Mouse (Mus musculus) spleen, adult 2 months (tissue): ENCODE results near the gene Srsf2. TPM values are rescaled to one million over a fixed set of nuclear protein-coding genes. Genes with fewer than 3 reads are reported as not detected.

Source experiments
- DNase-seq, 2 experiments: peaks; one replicate each; pipeline versions ENCODE4 v3.0.0 to v3.0.0-alpha.2; 2012 to 2021; ENCODE audit warnings: low spot score in 2 of 2, low read depth in 1 of 2
- H3K27ac ChIP-seq: fragments of 200-500 bp; 2 replicates; pipeline ENCODE4 v1.5.1; 2012; ENCODE audit warnings: low read length, inconsistent platforms; ENCODE audit not compliant: insufficient read depth
- H3K27me3 ChIP-seq: fragments of 200-500 bp; 2 replicates; pipeline ENCODE4 v1.6.1; 2012; ENCODE audit warnings: mild to moderate bottlenecking, moderate library complexity, low read length, inconsistent platforms; ENCODE audit not compliant: control insufficient read depth, insufficient read depth
- H3K36me3 ChIP-seq: fragments of 200-500 bp; 2 replicates; pipeline ENCODE4 v1.6.1; 2012; ENCODE audit warnings: mild to moderate bottlenecking, low read length, inconsistent platforms; ENCODE audit not compliant: control insufficient read depth, insufficient read depth
- H3K4me1 ChIP-seq: fragments of 200-500 bp; 2 replicates; pipeline ENCODE4 v1.6.1; 2011; ENCODE audit warnings: inconsistent platforms; ENCODE audit not compliant: control insufficient read depth, insufficient read depth, insufficient read length
- H3K4me3 ChIP-seq: fragments of 200-500 bp; 2 replicates; pipeline ENCODE4 v1.5.1; 2011; ENCODE audit warnings: mild to moderate bottlenecking, inconsistent platforms; ENCODE audit not compliant: insufficient read depth, insufficient read length; ENCODE audit errors: extremely low read depth
- CTCF ChIP-seq: fragments of 200-500 bp; IDR thresholded peaks from 2 replicates; pipeline ENCODE4 v1.5.1; 2011; ENCODE audit warnings: mild to moderate bottlenecking, inconsistent platforms; ENCODE audit not compliant: insufficient read depth, insufficient read length, insufficient replicate concordance; ENCODE audit errors: extremely low read depth
- POLR2A ChIP-seq: fragments of 200-500 bp; IDR thresholded peaks from 2 replicates; pipeline ENCODE4 v1.6.1; 2011; ENCODE audit warnings: low read depth, low read length, inconsistent platforms
- WGBS: fragments of 180-500 bp; shearing (Covaris S2); methylation state at CpG from one replicate; pipeline ENCODE4 v1.1.7; 2018; 5-methylcytosine and 5-hydroxymethylcytosine counted together
- polyA plus RNA-seq: library from polyadenylated mRNA; depleted of rRNA; stranded (reverse); fragments of >200 nt; gene quantifications from 2 replicates; pipeline ENCODE4 v1.2.3, GENCODE M21; 2012

Gene Srsf2
- polyA plus RNA-seq, 1 experiment: 546 TPM

GRCm38 (mm10) chr11:116842531-116843260 lies 10.2 kb downstream of the Srsf2 start:
- Histone ChIP-seq H3K4me3 (peak overlapping the region; percentile 80), H3K27ac (peak overlapping the region; percentile 98), H3K36me3 (peaks cover 34% of the 10 kb centered on the region), H3K27me3 (no peaks in the 10 kb centered on the region), H3K4me1 (peaks cover 6% of the 10 kb centered on the region)
- WGBS: under 1% methylated on average over 73 of the region's 73 CpGs
- TF ChIP-seq POLR2A: peak; percentile 5; the same call in 1 of the 2 replicates
- TF ChIP-seq CTCF: no peak
- peak; percentile 49 to 67 for DNase-seq

DNA sequence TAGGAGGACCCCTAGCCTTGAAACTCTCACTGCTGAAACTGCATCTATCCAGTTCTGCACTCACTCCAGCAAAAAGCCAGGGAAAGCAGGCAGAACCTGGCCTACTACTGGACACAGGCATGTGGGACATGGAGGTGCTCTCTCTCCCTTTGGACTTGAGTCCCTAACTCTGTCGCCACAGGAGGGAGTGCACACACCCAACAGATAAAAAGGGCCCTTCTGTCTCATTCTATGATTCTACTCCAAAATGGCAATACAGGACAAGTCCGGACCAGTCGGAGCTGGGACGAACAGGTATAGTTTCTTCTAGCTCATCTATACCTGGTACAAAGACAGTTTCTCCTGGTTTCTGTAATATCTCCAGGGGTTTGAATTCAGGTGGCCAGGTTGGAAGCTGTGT lies 12.1 kb downstream of the Srsf2 start:
- no peaks in the 10 kb centered on the region for H3K27me3 ChIP-seq
- peaks cover 6% of the 10 kb centered on the region for H3K4me1 ChIP-seq
- no peak for DNase-seq
- H3K4me3 ChIP-seq: no peak overlapping the region
- 87% methylated on average over 4 of the region's 4 CpGs for WGBS
- no peak overlapping the region for H3K27ac ChIP-seq
- TF ChIP-seq CTCF (no peak), POLR2A (no peak)
- H3K36me3 ChIP-seq: peaks cover 47% of the 10 kb centered on the region

GRCm38 (mm10) chr11:116839601-116840000 lies 13.3 kb downstream of the Srsf2 start:
- no peak for TF ChIP-seq CTCF
- no peak for TF ChIP-seq POLR2A
- DNase-seq: no peak
- 91% methylated on average over 7 of the region's 7 CpGs for WGBS
- Histone ChIP-seq H3K4me3 (no peak overlapping the region), H3K27me3 (no peaks in the 10 kb centered on the region), H3K36me3 (peaks cover 53% of the 10 kb centered on the region), H3K27ac (no peak overlapping the region), H3K4me1 (peaks cover 6% of the 10 kb centered on the region)

GRCm38 (mm10) chr11:116838936-116839335 lies 14.0 kb downstream of the Srsf2 start:
- WGBS: 94% methylated on average over 14 of the region's 14 CpGs
- peaks cover 6% of the 10 kb centered on the region for H3K4me1 ChIP-seq

GRCm38 (mm10) chr11:116837441-116837840 lies 15.5 kb downstream of the Srsf2 start:
- Histone ChIP-seq H3K27ac (no peak overlapping the region), H3K36me3 (peaks cover 55% of the 10 kb centered on the region), H3K27me3 (no peaks in the 10 kb centered on the region), H3K4me1 (peaks cover 6% of the 10 kb centered on the region), H3K4me3 (no peak overlapping the region)
- TF ChIP-seq POLR2A (no peak), CTCF (no peak)
- no peak for DNase-seq
- 93% methylated on average over 10 of the region's 10 CpGs for WGBS

More at GRCm38 (mm10) chr11:116838936-116839335, 14.0 kb downstream of the Srsf2 start:
- Histone ChIP-seq H3K4me3 (no peak overlapping the region), H3K27me3 (no peaks in the 10 kb centered on the region), H3K27ac (no peak overlapping the region), H3K36me3 (peaks cover 55% of the 10 kb centered on the region)
- no peak for TF ChIP-seq CTCF
- TF ChIP-seq POLR2A: no peak
- DNase-seq: no peak

GRCm38 (mm10) chr11:116836283-116836682 lies 16.6 kb downstream of the Srsf2 start:
- 84% methylated on average over 4 of the region's 4 CpGs for WGBS
- peaks cover 55% of the 10 kb centered on the region for H3K36me3 ChIP-seq

DNA sequence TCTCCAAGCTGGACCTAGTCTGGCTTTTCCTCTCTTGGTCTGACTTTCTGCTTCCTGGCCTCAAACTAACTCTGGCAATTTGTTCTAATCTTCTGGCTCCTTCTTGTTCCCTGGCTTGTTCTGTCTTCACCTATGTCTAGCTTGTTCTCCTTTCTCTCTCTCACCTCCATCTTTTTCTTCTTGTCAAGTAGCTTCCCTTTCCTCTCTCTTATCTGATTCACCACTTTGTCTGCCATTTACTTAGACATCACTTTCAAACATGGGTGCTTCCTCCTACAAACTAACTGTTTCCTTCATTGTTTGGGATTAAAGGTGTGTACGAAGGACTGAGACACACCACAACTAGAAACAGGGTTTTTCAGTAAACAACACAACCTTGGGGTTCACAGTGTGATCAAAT lies 17.9 kb downstream of the Srsf2 start:
- Histone ChIP-seq H3K4me1 (no peaks in the 10 kb centered on the region), H3K4me3 (no peak overlapping the region), H3K36me3 (peaks cover 43% of the 10 kb centered on the region), H3K27me3 (no peaks in the 10 kb centered on the region), H3K27ac (no peak overlapping the region)
- 92% methylated on average over 1 of the region's 1 CpGs for WGBS
- DNase-seq: no peak
- TF ChIP-seq POLR2A (no peak), CTCF (no peak)

More at GRCm38 (mm10) chr11:116836283-116836682, 16.6 kb downstream of the Srsf2 start:
- H3K27ac ChIP-seq: no peak overlapping the region
- peaks cover 4% of the 10 kb centered on the region for H3K4me1 ChIP-seq
- no peak overlapping the region for H3K4me3 ChIP-seq
- no peaks in the 10 kb centered on the region for H3K27me3 ChIP-seq
- no peak for TF ChIP-seq POLR2A
- TF ChIP-seq CTCF: no peak
- no peak for DNase-seq
